Mouse (Mus musculus) gastrocnemius, postnatal 25 days (tissue): Measurements from ENCODE around the gene Ssh1. TPM values are rescaled to one million over a fixed set of nuclear protein-coding genes. Genes with fewer than 3 reads are reported as not detected.

Experiments used
- DNase-seq: peaks from one replicate; pipeline ENCODE4 v3.0.0; 2022
- total RNA-seq, 2 experiments: library from RNA; stranded (reverse); gene quantifications; 1 replicate in 1 of 2; 2 replicates in 1 of 2; pipeline ENCODE4 v1.2.3; 2021

Ssh1 gene
- total RNA-seq, 2 experiments from 2014 or later, result 6.5 to 6.7 TPM

- DNase-seq, result no peak
Observed at GRCm38 (mm10) chr5:113966452-113967150, 27.1 kb downstream of the Ssh1 start.

DNA sequence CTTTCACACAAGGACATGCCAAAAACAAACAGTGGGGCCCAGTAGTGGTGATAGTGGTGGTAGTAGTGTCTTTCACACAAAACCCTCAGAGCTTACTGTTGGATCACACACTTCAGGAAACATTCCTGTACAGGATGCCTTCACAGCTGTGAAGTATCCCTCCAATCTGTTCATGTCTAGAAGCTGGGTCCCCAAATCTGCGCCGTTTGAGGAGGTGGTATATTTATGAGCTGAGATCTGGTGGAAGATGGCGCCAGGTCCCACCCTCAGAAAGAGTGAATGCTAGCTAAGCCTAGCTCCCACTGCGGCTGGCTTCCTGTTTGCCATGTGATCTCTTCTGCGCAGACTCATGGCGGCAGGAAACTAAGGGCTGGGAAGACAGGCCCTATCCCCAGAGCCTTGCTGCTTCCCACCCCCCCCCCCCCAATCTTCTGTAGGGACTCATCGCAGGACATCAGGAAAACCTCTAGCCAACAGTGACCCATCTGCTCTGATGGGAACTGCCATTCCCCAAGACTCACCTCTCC lies 28.0 kb downstream of the Ssh1 start:
- no peak for DNase-seq

DNA sequence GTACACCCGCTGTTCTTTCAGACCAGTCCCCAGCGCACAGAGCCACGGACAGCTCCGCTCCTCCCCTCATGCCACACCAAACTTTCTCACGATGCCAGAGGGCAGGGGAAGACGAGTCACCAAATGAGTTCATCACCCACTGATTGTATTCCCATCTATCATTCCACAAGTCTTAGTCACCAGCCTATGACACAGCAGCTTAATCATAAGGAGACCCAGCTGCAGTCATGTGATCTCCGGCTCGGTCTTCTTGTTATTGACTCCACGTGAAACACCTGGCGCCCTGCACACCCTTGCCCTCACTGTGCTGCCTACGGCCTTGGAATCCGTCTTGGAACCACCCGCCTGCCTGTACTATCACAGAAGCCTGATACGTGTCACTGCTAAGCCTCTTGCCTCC lies 28.7 kb downstream of the Ssh1 start:
- no peak for DNase-seq

DNA sequence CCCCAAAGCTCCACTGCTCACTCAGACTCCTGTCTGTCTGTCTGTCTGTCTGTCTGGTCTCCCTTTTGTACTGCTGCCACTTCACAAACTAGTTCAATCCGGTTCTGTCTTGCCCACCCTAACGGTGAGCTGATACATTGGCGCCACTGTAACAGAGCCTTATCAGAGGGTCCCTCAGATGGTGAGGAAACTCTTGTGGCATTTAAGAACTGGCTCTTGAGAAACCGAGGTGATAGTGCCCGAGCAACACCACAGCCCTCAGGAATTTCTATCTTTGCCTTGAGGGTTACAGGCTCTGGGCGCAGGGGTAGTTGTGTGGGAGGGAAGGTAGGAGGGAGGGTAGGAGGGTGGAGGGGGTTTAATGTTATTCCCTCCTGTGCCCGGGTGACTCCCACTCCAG lies 31.9 kb downstream of the Ssh1 start:
- no peak for DNase-seq

- DNase-seq, result no peak
Observed at GRCm38 (mm10) chr5:113960416-113960815, 33.3 kb downstream of the Ssh1 start.

GRCm38 (mm10) chr5:113959039-113959438 lies 34.7 kb downstream of the Ssh1 start:
- DNase-seq, result no peak

- peak; percentile 55 for DNase-seq
Observed at GRCm38 (mm10) chr5:113956510-113956909, 37.2 kb downstream of the Ssh1 start.

- DNase-seq, result no peak
Observed at GRCm38 (mm10) chr5:113955691-113956090, 38.0 kb downstream of the Ssh1 start.

- no peak for DNase-seq
Observed at GRCm38 (mm10) chr5:113955281-113955680, 38.4 kb downstream of the Ssh1 start.

DNA sequence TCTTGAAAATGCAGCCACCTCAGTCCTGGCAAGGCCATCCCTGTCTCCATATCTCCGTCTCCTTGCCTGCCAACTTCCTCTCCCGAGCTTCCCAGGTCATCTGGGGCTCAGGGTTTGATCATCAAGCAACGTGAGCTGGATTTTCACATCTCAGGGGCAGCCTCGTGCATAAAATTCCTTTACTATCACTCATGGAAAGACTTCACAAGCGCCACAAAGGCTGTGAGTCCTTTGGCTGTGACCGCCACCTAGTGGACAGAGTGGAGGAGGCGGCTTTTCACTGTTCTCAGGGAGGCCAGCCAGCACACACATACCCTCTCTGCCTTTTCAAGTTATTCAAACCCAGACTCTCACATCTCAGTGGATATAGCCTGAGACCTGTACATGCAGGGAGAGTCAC lies 39.3 kb downstream of the Ssh1 start:
- DNase-seq, result peak; percentile 65

DNA sequence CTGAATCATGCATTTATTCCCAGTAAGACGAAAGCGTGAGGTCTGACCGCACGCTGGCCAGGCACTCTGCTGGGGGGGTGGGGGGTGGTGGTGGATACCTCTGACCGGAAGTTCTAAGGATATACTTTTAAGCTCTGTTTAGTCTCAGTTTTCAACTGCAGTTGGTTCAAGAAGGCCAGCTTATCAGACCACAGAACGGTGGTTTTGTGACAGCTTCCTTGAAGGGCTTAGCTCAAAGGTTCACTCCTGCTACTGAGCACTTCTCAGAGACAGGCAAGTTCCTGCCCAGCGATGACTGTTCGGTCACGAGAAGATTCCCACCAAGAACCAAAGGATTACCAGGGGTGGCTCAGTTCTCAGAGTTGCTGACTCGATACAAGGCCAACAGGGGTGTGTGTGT lies 41.2 kb downstream of the Ssh1 start:
- DNase-seq, result no peak

DNA sequence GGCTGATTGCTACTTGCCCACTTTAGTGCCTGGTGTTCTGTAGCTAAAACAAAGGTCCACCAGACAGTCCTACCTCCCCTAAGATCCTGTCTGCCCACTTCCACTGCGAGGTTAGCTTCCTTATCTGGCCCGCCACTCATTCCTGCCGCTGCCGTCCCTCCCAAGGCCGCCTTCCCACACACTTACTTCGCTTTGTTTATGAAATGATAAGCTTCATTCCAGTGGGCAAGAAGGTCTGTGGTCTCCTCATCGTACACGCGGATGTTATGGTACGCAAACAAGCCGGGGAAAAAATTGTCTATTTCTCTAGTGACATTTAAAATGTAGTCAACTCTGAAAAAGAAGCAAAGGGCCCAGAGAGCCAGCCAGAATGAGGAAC lies 42.0 kb downstream of the Ssh1 start:
- DNase-seq, result no peak

DNA sequence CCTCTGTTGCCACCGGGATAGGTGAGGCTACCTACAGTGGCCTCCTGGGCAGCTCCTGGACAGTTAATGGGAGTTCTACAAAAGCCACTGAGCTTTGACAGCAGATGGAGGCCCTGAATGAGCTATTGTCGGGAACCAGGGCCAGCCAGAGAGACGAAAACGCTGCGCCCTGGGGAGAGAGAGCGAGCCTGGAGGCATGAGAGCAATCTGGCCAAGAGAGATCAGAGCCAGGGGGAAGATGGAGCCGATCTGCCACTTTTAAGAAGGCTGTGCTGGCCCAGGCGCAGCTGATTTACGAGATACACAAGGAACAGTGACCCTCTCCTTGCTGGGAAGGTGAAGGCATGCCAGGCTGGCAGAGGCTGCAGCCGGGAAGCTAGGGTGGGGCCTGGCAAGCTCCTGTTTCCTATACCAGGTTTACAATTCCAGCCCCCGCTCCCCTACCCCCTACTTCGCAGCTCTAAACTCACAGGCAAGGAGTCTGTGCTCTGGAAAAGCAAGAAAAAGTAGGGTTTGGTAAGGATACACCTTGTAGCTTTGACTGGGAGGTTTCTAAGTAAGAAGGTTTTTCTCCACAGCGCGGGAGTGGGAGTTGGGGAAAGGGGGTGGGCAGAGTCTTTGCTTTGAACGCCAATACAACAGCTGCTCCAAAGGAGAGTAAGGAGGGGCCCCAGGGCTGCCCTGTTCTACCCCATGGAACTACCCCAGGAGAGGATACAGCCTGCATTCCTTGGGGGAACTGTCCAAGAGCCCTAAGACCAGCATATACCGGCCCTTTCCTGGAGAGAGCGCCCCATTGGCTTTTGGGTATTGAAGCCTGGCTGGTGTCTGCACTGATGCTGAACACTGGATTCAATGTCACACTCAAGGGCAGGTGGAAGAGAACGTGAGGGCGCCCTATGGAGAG lies 42.7 kb downstream of the Ssh1 start:
- DNase-seq, result no peak

GRCm38 (mm10) chr5:113950133-113950532 lies 43.6 kb downstream of the Ssh1 start:
- DNase-seq, result no peak

DNA sequence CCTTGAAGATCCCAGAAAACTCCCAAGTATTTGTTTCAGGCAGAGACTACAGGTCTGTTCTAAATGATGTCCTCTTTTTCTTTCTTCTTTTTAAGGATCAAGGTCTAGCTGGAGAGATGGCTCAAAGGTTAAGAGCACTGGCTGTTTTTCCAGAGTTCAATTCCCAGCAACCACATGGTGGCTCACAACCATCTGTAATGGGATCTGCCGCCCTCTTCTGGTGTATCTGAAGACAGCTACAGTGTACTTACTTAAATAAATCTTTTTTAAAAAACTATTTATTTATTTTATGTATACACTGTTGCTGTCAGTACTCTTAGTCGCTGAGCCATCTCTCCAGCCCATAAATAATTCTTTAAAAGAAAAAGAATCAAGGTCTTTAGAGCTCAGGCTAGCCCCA lies 46.4 kb downstream of the Ssh1 start:
- DNase-seq, result no peak

- DNase-seq, result peak; percentile 24
Observed at GRCm38 (mm10) chr5:113945126-113945525, 48.6 kb downstream of the Ssh1 start.

GRCm38 (mm10) chr5:113943328-113943727 lies 50.4 kb downstream of the Ssh1 start:
- DNase-seq, result no peak

- DNase-seq, result no peak
Observed at GRCm38 (mm10) chr5:113942580-113942979, 51.1 kb downstream of the Ssh1 start.

DNA sequence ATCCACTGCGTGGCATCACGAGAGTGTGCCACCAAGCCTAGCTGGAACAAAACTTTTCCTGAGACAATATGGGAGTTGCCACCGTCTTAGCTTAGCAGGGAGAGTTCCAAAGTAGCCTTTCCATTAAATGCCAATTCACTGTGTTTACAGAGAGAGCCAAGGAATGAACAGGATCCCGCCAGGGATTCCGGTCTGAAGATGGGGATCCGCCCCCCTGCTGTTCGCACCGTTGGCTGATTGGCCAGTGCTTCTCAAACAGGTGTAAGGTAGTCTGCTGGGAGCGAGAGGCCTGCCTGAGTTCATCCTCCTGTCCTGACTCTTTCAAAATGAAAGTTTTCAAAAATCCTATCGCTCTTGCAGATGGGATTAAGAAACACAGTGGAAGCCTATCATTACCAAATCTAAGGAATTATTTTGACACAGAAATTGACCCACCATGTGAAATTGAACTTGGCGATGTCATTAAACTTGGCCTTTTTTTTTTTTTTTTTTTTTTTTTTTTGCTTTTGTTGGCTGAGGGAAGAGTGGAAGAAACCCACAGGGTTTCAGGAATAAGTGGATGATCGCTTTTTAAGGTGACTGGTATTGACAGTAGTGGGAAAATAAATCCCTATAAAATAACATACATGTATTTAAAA lies 54.3 kb downstream of the Ssh1 start:
- DNase-seq, result no peak

- no peak for DNase-seq
Observed at GRCm38 (mm10) chr5:113937650-113938049, 56.0 kb downstream of the Ssh1 start.

- DNase-seq, result no peak
Observed at GRCm38 (mm10) chr5:113933889-113934288, 59.8 kb downstream of the Ssh1 start.

DNA sequence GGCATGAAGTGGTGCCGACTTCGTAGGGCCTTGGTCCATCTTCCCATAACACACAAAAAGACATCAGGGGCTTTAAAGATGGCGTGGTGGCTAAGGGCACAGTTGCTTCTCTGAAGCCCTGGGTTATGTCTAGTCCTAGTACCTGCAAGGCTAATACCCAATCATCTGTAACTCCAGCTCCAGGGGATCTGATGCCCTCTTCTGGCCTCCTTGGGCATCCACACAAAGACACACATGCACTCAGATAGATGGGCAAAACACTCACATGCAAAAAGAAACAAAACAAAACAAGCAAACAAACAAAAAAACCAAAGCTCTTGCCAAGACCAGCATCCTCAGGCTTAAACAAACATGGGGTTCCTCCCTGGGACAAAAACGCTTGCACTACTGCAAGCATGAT lies 60.2 kb downstream of the Ssh1 start:
- no peak for DNase-seq

- no peak for DNase-seq
Observed at GRCm38 (mm10) chr5:113932310-113932709, 61.4 kb downstream of the Ssh1 start.
